Mouse (Mus musculus) small intestine, adult 2 months (tissue): Measurements from ENCODE around the gene Vmn1r5.

ENCODE experiments used
- CTCF ChIP-seq: fragments of 200-500 bp; IDR thresholded peaks from 2 replicates; pipeline ENCODE4 v1.5.1; 2012; ENCODE audit warnings: low read depth, mild to moderate bottlenecking, control low read depth, inconsistent platforms, low read length, moderate library complexity, mixed read lengths; ENCODE audit not compliant: insufficient replicate concordance, insufficient read length; ENCODE audit errors: extremely low read depth
- POLR2A ChIP-seq: fragments of 200-500 bp; IDR thresholded peaks from 2 replicates; pipeline ENCODE4 v1.6.1; 2012; ENCODE audit warnings: low read depth, mild to moderate bottlenecking, control low read depth, inconsistent platforms, low read length, moderate library complexity

- TF ChIP-seq CTCF = no peak
- TF ChIP-seq POLR2A = no peak
Measured at GRCm38 (mm10) chr6:57031984-57032383, 61.9 kb downstream of the Vmn1r5 start, which contains the start of gene Vmn1r8.
